Mouse (Mus musculus): ENCODE data around the gene Pctp.
A peak's percentile ranks its signal among the peaks of the same experiment; 100 is the strongest.

Pctp gene

GRCm38 (mm10) chr11:90002231-90002986 lies at the start of gene Pctp:
TSS of gene Pctp (minus strand) at chr11:90002894.
- DNase-seq (ENCODE audit: low spot score), result peak; percentile 87

DNA sequence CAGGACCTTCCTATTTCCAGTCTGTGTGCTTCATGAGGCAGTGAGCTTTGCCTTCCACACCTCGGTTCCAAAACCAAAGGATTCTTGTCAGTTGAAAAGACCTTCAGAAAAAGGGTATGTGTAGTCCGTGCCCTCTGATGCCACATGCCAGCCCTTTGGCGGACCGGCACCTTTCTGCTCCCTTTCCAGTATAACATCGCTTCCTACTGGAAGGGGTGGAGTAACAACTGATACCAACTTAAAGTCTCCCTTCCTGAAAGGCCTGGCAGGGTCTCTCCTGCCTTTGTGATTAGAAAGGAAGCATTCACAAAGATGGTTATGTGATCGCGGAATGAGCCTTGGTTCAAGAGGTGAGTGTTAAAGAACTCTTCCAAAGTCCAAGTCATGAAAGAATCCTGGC lies 47.3 kb upstream of the Pctp start:
- DNase-seq (ENCODE audit: low spot score), result no peak

DNA sequence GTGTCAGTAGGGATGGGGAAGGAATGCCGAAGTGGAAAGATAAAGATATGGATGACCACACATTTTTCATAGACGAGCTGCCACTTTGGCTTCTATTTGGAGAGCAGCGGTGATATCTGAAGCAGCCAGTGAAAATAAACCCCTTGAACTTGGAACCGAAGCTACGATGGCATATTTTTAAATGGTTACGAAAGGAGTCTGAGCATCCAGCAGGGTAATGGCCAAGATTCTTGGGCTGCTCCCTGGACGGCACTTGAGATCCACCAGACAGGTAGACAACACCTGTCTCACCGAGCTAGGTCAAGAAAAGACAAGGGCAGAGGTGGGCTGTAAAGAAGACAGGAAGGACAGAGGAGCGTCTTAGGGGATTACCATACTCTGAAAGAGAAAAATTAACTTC lies 44.6 kb upstream of the Pctp start:
- DNase-seq (ENCODE audit: low spot score), result no peak

- no peak for DNase-seq (ENCODE audit: low spot score)
These were observed 43.5 kb upstream of the Pctp start for GRCm38 (mm10) chr11:90046211-90046610.

GRCm38 (mm10) chr11:90044459-90044858 lies 41.8 kb upstream of the Pctp start:
- DNase-seq (ENCODE audit: low spot score), result no peak

GRCm38 (mm10) chr11:90038022-90038421 lies 35.3 kb upstream of the Pctp start:
- DNase-seq (ENCODE audit: low spot score), result peak; percentile 71

GRCm38 (mm10) chr11:90036416-90036815 lies 33.7 kb upstream of the Pctp start:
- no peak for DNase-seq (ENCODE audit: low spot score)

DNA sequence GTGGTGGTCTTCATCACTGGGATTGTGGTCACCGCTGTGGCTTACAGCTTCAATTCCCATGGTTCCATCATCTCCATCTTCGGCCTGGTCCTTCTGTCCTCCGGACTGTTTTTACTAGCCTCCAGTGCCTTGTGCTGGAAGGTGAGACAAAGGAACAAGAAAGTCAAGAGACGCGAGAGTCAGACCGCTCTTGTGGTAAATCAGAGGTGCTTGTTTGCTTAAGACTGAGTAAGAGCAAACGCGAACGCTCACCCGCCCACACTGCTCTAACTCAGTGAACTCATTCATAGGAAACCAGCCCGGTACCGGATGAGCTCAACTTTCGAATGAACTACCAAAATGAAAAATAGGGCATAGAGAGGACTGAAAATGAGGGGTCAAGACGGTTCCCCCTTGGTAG lies 32.8 kb upstream of the Pctp start:
- DNase-seq (ENCODE audit: low spot score), result no peak

GRCm38 (mm10) chr11:90034646-90035045 lies 32.0 kb upstream of the Pctp start:
- no peak for DNase-seq (ENCODE audit: low spot score)

DNA sequence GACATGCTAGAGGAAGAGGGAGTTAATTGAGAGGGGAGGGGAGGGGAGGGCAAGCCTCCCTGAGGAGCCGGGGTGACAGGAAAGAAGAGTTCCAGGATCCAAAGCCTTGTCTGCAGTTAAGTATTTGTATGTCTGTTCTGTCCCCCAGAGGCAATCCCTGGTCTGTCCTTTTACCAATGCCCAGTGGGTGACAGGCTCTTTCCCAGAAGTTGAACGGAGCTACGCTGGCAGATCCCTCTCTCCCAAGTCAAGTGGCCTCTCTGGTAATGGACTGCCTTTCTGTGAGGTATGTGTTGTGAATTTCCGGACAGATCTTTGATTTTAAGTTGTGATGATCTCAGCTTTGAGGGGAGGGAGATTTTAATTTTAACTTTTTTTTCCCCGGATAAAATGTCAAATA lies 30.7 kb upstream of the Pctp start:
- DNase-seq (ENCODE audit: low spot score), result no peak

GRCm38 (mm10) chr11:90032807-90033206 lies 30.1 kb upstream of the Pctp start:
- no peak for DNase-seq (ENCODE audit: low spot score)

DNA sequence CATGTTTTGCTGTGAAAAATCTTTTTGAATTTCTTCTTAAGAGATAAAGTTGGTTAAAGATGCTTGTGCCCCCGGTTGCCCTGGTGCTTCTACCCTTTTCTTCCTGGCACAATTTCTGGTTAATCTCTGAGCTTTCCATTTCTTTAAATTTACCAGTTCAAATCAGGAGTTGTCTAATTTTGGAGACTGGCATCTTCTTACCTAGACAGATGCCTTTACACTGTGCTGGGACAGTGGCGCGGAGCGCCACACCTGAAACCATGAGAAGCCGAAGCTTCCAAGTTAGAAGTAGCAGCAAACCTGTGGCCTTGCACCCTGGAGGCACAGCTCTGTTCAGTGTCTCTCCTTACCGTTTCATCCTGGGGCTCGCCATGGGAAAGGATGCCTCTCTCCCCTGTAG lies 28.4 kb upstream of the Pctp start:
- DNase-seq (ENCODE audit: low spot score), result no peak

DNA sequence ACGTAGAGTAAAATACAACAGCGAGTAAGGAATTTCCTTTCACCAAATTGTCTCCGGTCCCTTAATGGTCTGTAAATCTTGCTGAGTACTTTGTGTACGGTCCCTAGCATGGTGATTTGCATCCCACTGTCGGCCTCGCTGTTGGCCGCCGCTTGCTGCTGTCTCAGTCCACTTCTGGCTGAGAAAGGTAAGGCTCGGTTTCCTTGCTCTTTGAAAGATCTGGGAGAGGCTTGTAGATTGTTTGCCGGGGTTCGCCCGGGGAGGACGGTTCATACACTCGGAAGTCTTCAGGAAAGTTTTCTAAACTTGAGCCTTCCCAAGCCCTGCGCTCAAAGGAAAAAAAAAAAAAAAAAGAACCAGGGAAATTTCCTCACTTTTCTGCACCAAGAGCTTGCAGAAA lies 27.9 kb upstream of the Pctp start:
- peak; percentile 55 for DNase-seq (ENCODE audit: low spot score)

- no peak for DNase-seq (ENCODE audit: low spot score)
These were observed 27.2 kb upstream of the Pctp start, which contains the start of gene Tmem100 for GRCm38 (mm10) chr11:90029841-90030398. TSS of gene Tmem100 (plus strand) at chr11:90030348.

DNA sequence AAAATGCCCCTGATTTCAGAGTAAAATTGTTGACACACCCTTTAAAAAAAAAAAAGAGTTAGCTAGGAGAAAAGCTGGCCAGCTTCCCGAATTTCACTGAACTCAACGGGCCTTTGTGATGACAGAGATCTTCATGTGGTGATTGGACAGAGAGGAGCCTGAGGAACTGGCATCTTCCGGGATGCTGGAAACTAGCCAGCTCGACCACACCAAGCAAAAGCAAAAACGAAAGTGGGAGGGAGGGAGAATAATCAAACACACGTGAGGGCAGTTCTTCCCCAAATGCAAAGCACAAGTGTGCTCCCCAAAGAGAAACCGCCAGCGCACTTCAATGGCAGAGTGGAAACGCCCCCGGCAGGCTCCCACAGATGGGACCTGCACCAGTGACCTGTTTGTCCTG lies 26.7 kb upstream of the Pctp start:
- peak; percentile 76 for DNase-seq (ENCODE audit: low spot score)

GRCm38 (mm10) chr11:90028746-90029145 lies 26.1 kb upstream of the Pctp start:
- no peak for DNase-seq (ENCODE audit: low spot score)

GRCm38 (mm10) chr11:90027216-90027615 lies 24.5 kb upstream of the Pctp start:
- DNase-seq (ENCODE audit: low spot score), result no peak

DNA sequence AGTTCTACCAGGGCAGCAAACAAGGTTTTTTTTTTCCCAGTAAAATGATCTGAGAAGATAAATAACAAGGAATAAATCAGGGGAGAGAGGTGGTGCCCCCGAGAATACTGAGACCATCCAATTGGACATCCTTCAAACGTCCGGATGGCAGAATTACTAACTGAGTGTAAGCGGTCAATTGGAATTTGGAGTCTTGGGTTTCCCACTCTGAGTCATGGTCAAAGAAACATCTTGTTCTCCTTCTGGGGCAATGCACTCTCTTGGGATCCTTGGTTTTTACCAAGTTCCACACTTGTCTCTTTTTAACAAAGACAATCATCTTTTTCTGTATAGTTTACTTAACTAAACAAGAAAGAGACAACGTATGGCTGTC lies 24.1 kb upstream of the Pctp start:
- no peak for DNase-seq (ENCODE audit: low spot score)

DNA sequence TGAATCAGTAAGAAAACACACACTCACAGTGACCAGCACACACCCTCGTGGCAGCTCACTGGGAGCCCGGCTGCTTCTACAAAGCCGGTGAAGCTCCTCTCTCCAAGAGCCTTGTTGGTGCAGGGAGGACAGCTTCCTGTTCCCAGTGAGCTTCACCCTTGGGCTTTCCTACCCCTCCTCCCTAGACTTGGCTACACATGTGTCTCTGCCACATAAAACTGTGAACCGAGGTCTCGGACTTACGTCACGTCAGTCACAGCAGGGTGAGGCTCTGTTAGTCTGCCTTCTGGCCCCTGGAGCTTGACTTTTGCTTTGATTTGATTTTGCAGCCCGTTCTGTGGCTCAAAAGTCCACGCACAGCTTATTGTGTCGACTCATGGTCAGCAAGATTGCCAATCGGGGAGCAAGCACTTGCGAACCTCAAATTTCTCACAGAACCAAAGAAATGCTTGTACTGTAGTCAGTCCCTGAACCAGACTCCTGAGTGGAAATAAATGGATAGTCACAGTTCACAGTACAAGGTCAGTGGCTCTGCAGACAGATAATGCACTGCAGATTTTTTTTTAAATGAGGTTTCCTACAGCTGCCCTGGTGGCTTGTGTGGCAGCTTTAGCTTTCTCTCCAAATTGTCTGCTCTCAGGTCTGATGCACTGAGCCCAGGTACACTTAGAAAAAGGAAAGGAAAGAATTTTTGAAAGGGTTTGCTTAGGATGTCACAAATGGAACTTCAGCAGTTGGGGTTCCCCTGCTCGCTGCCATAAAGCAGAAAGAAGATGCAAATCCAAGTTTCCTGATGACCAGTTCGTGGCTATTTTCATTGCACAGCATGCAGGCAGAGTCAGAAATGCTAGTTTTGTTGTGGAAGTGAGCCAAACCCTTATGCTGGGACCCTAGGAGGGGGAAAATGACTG lies 23.5 kb upstream of the Pctp start:
- DNase-seq (ENCODE audit: low spot score), result no peak

DNA sequence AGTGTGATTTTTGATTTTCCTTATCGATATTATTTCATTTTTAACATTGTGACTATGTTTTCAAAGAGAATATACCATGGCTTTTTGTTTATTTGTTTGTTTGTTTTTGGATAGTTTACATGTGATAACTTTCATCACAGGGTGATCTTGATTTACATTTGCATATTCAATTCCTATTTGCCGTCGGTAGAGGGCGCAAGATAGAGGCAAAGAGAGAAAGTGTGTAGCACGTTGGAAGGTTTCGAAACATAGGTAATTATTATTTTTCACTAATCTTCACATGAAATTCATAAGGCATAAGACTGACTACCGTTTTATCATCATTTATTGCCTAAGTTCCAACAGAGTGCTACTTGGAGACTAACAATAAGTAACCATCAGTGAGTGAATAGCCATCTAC lies 16.5 kb upstream of the Pctp start:
- DNase-seq (ENCODE audit: low spot score), result peak; percentile 65

DNA sequence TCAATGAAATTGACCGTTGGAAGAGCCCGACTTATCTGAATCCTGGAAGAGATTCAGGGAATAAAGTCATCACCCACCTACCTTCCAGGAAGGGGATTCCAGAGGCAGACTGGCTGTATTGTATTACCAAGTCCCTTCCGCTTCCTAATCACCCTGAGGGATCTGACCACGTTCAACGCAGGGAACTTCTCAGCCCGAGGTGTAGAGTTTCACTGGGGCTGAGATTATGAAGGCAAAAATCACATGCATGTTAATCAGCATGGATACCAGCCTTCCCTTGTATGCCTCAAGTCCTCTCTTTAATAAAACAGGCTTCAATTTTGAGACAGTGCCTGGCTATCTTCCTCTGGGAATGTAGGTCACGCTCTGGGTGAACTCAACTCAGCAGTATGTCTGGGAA lies 12.6 kb upstream of the Pctp start:
- DNase-seq (ENCODE audit: low spot score), result no peak

GRCm38 (mm10) chr11:90013657-90014056 lies 11.0 kb upstream of the Pctp start:
- DNase-seq (ENCODE audit: low spot score), result no peak

Measured in testis, postnatal 10 days (tissue).